Mouse (Mus musculus) brown adipose tissue, adult 24 weeks (tissue): Measurements from ENCODE around the gene Gm27027. TPM values are rescaled to one million over a fixed set of nuclear protein-coding genes. Genes with fewer than 3 reads are reported as not detected.

Source experiments
- H3K27ac ChIP-seq: fragments of 200-500 bp; replicated peaks from 2 replicates; pipeline ENCODE4 v1.5.1; 2012; ENCODE audit warnings: low read depth, mild to moderate bottlenecking, low read length
- H3K4me1 ChIP-seq: fragments of 200-500 bp; 2 replicates; pipeline ENCODE4 v1.6.1; 2012; ENCODE audit warnings: low read length, mixed read lengths; ENCODE audit not compliant: control insufficient read depth, insufficient read depth, insufficient read length
- H3K4me3 ChIP-seq: fragments of 200-500 bp; 2 replicates; pipeline ENCODE4 v1.5.1; 2012; ENCODE audit warnings: low read depth, mild to moderate bottlenecking, low read length, moderate library complexity; ENCODE audit not compliant: insufficient read depth
- polyA plus RNA-seq: library from polyadenylated mRNA; stranded (reverse); fragments of >200 nt; gene quantifications from 2 replicates; pipeline ENCODE4 v1.2.4, GENCODE M21; 2012; ENCODE audit not compliant: missing spikeins, insufficient read depth, insufficient read length

Gene Gm27027
- not detected in 2 replicates for polyA plus RNA-seq

DNA sequence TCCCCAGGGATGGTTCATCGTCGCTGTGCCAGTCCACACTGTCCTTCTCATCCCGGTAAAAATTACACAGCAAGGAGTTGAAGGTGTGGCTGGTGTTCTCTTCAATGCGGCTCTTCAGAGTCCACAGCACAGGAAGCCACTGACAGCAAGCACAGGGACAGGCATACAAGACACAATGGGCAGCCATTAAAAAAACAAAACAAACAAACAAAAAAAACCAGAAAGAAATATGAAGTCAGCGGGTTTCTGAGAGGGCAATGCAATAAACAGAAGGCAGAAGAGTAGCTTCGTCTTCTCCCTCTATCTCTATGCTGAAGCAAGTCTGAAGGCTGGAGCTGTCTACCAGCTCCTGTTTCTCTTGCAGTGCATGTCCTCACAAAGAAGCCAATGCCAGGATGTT lies at the start of gene Gm27027:
TSS of gene Gm27027 (minus strand) at position 101 of the 400 bp plus-strand sequence.
- H3K27ac ChIP-seq: no peak within 1 kb of the TSS
- H3K4me3 ChIP-seq: no peak within 1 kb of the TSS

DNA sequence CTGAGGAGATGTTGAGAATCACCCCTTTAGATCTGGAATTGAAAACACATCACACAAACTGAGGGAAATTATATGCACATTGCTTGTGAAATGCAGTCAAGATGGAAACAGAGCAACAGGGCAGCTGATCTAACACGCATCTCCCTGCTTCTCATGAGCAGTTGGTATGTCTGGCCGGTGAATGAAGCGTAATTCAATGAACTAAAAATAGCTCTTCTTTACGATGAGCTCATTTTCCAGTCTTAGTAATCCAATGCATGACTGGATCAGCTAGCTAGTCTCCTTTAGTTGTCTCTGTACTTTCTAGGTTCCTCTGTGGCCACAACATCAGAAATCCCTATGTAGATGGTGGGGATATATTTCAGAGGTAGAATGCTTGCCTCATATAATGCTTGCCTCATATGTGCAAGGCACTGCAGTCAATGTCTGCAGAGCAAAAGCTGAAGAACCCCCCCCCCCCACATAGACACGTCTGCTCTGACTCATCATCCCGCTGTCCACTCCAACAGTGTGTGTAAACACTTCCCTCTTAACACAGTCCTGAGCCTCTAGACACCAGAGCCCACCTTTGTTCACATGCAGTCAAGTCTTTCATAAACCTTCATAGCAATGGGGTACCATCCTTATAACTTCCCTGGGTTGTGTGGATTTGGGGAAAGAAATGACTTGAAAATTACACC lies 49.4 kb upstream of the Gm27027 start:
- Histone ChIP-seq H3K4me1 (no peaks in the 10 kb centered on the region), H3K27ac (no peak overlapping the region), H3K4me3 (no peak overlapping the region)

More for the DNA sequence above, at the start of gene Gm27027:
- peaks cover 2% of the 10 kb centered on the region; the same call in 1 of the 2 replicates for H3K4me1 ChIP-seq

DNA sequence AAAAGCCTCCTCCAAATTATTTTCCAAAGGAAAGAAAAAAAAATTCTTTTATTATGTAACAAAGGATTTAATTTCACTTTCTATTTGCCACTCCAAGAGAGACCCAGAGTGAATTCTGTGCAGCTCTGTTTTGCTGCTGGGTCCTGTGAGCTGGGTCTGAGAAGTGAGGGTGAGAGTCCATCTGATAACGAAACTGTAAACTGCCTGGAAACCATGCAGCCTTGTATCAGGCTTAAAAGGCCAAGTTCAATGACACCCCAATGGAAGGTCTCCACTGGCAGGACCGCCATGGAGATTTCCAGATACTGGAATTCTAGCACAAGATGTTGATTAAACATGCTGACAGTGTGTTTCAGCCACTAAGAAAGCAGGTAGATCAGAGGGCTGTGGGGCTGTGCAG lies 48.0 kb upstream of the Gm27027 start:
- Histone ChIP-seq H3K4me3 (no peak overlapping the region), H3K27ac (no peak overlapping the region)

DNA sequence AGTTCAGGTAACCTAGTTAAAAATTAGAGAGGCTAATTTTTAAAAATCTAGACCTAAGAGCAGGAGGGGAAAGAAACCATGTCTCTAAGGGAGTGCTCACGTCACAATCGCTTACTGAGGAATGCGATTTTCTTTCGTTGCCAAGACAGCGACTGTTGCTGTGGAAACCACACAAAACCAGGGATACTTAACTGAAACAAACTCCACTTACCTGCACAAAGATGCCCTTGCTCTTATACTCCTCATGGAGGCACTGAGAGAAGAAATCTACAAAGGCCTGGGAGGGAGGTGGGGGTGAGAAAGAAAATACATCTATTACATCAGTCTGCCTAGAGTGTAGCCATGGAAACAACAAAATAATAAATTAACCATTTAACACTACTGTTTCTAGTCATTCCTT lies 47.5 kb upstream of the Gm27027 start:
- Histone ChIP-seq H3K27ac (no peak overlapping the region), H3K4me3 (no peak overlapping the region), H3K4me1 (no peaks in the 10 kb centered on the region)

More for the DNA sequence above, 48.0 kb upstream of the Gm27027 start:
- no peaks in the 10 kb centered on the region for H3K4me1 ChIP-seq

DNA sequence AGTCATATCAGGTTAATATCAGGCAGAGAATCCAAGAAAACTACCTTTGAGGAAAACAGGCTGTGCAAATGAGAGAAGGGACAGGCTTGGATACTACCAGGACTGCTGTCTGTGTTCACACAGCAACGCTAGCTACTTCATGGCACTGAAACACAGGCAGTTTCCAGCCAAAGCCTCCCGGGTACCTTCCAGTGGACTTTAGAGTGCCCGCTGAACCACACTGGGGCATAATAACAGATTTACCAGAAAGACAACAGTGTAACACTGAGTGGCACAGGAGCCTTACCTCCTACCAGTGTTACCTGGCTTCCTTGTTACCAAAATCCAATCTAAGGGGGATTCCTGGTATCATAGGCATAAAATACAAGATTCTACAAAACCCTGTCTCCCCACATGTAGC lies 46.3 kb upstream of the Gm27027 start:
- Histone ChIP-seq H3K4me1 (no peaks in the 10 kb centered on the region), H3K27ac (no peak overlapping the region), H3K4me3 (no peak overlapping the region)

DNA sequence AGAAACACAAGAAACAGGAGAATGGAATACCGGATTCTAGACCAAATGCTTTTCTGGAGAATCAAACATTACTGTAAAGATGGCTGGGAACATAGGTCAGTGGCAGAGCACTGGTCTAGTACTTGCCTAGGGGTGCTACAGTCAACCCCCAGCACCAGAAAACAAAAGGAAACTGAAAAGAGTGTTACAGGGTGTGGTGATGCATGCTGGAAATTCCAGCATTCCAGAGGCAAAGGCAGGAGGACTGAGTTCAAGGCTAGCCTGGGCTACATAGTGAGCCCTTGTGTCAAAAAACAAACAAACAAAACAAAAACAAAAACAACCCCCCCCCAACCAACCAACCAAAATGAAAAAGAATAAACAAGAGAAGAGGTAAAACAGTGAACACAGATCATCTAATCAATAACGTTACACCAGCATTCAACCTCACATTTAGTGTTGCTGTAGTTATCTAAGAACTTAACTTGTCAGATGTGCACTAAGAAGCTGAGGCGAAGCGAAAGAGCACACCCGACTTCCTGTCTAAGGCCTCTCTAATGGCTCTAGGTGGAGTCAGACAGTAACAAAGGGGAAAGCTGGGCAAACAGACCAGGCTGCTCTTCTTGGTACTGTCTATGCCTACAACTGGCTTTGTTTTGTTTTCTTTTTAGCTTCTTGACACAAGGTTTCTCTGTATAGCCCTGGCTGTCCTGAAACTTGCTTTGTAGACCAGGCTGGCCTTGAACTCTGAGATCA lies 44.4 kb upstream of the Gm27027 start:
- Histone ChIP-seq H3K27ac (no peak overlapping the region), H3K4me1 (no peaks in the 10 kb centered on the region), H3K4me3 (no peak overlapping the region)

DNA sequence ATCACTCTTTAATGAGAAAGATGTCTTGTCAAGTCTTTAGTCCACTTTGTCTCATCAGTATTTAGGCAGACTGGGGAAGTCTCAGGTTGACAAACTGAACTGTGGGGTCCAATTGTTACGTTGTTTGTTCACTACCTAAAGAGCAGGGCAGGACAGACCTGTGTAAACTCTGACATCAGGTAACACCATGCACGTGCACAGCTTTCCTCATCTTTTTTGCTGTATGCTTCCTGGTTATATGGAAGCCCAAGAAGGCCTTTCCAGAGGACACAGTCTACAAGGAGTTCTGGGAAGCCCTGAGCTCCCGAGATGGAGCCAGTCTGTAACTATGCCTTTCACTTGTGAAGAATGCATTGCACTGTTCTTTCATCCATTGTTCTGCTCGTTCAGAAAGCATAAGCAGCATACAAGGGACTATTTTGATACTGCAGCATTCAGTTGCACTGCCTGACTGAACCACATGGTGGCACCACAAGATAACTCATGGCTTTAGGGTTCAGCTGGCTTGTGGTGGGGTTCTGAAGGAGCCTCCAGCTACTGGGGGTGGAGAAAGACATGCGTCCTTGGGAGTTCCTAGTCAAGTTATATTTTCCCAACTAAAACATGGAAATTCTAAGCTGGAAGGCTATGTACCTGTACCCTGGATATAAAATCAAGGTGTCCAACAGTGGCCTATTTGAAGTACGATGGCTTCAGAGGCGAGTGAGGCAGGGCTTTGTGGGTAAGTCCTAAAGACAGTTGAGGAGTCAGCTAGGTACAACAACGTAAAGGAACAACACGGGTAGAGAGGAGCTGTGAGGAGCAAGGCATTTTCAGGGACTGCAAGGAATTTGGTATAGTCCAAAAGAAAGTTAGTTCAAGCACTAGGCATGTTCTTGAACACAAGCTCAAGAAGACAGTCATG lies 39.5 kb upstream of the Gm27027 start:
- no peaks in the 10 kb centered on the region for H3K4me1 ChIP-seq
- H3K4me3 ChIP-seq: no peak overlapping the region
- no peak overlapping the region for H3K27ac ChIP-seq

DNA sequence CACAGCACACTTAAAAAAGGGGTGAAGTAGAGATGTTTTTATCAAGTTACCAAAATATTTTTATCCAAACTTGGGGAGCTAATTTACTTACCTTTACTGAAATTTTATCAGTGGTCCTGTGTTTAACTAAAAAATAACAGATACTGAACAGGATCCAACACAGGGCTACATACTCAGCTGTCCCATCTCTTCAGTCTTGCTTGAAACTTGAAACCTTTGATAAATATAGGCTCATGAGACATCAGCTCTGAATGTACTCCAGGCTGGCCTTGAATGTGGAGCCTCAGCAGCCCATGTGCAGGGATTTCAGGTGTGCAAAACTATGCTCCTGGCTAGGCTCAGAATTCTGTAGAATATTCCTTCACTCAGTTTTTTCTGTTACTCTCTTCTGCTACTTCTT lies 34.4 kb upstream of the Gm27027 start:
- no peak overlapping the region for H3K4me3 ChIP-seq
- H3K4me1 ChIP-seq: no peaks in the 10 kb centered on the region
- no peak overlapping the region for H3K27ac ChIP-seq

DNA sequence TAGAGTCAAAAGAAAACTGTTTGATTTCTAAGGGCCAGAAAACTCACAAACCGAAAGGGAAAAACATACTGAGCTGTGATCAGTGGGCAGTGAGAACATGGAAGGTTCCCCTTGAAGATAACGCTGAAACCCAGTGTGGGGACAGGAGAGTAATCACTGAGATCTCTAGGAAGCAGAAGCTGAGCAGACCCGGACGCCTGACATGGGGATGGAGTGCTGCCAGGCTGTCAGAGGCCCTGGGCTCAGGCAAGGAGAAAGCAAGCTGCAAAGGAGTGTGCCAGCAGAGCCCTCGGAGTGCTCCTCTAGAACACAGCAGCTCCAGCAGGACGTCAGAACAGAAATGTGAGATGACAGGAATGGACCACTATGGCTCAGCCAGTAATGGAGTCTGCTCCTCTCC lies 28.5 kb upstream of the Gm27027 start:
- Histone ChIP-seq H3K4me3 (no peak overlapping the region), H3K4me1 (no peaks in the 10 kb centered on the region), H3K27ac (no peak overlapping the region)

DNA sequence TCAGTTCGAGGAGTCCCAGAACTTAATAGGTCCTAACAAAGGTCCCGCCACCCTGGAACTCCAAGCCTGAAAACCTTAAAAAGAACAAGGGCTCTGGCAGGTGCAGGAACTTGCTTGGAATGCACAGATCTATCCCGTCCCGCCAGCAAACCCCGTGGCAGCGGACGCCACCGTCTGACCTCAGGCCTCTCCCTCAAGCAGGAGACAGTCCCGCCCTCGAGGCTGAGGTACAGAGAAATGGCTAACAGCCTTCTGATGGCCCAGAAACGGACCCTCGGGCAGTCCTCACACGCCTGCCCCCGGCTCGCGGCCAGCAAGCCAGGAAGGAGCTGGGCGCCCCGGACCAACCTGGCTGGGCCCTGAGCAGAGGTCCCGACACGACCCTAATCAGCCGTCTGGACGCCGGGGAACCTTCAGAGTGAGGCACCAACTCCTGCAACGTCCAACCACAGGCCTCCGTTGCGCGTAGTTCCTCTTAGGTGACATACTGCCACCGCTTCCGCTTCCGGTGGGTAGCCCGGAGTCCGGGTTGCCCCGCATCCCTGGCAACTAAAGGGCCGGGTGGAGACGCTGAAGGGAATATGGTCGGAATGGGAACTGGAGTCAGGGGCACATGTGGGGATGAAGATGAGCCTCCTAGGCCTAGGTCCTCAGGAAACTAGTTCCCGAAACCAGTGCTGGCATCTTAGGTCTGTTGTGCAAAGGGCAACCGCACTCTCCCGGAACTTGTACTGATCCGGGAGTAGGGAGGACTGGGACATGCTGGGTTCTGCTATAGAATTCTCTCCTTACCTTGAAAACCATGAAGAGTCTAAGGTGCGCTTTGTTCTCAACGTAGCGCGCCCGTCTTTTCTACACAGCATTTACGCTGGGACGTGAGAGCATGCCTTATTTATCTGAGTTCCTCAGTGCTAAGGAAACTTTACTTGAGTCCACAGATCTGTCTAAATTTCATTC lies 14.5 kb upstream of the Gm27027 start, which contains the start of gene Alkbh3:
TSS of gene Alkbh3 (minus strand) at position 473 of the 957 bp plus-strand sequence.
- Histone ChIP-seq H3K27ac (peak within 1 kb of the TSS; percentile 78), H3K4me1 (peaks cover 5% of the 10 kb centered on the region), H3K4me3 (peak within 1 kb of the TSS; percentile 82)

DNA sequence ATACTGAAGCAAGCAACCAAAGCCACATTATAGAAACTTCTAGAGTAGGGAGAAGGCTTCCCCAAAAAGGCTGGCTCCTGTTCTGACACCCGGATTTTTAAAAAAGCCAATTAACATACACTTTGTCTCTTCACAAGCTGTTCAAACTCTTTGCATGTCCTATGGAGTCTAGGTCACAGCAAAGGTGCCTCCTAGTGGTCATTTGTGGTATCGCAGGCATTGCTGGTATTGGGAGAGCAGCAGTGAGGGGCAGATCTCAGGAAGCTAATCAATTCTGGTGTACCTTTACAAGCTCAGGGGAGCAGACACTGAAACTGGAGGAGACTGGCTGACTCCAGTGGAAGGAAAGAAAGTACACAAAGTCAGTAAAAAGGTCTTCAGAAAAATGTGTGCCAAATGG lies 6.2 kb upstream of the Gm27027 start:
- H3K27ac ChIP-seq: no peak overlapping the region
- no peaks in the 10 kb centered on the region for H3K4me1 ChIP-seq
- H3K4me3 ChIP-seq: no peak overlapping the region

DNA sequence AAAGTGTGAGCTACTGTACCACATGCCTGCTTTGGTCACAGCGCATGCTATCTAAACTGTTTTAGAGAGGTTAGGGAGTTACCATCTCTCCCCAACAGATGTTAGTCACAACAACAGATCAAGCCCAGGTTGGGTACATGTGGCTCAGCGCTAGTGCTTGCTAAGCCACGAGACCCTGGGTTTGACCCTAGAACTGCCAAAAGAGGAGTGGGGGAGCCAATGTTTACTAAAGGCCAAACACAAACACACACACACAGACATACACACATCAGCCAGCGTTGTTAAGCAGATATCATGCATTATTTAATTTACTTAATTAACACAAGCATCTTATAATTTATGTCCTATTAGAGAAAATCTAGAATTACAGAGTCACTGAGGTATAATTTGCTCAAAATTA lies 5.8 kb upstream of the Gm27027 start:
- Histone ChIP-seq H3K4me3 (no peak overlapping the region), H3K4me1 (no peaks in the 10 kb centered on the region), H3K27ac (no peak overlapping the region; the same call in 1 of the 2 replicates)

DNA sequence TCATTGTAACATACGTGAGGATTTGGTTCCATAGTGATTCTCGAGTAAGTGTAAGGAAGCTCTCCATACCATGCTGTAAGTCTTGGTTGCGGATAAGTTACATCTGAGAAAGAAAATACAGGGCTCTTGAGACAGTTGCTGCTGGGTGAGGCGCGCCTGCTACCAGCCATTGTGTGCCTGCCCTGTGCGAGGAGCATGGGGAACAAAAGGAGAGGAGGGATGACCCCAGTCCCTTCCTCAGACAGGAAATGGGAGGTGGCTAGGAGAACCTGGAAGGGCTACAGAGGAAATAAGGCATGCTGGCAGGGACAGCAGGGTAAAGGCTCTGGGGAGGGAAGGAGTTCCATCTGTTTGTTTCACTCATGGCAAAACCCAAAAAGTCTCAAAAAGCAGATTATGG lies 5.3 kb upstream of the Gm27027 start:
- Histone ChIP-seq H3K27ac (no peak overlapping the region; the same call in 1 of the 2 replicates), H3K4me1 (no peaks in the 10 kb centered on the region), H3K4me3 (no peak overlapping the region)

DNA sequence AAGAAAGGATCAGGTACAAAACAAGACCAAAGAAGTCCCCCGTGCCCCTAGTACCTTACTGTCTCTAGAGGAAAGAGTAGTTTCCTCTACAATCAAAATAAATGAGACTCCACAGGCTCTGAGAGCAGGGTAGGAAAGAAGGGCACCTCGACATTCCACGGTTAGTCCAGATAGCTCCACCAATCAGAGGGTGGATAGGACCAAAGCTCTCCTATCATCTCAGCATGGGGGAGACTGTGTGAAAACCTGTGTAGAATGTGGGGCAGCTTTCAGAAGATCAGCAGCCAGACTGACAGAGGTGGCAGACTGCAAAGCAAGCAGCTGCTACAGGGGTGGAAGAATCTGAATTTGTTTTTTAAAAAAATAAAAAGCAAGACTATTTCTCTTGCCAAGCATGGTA lies 3.3 kb downstream of the Gm27027 start:
- Histone ChIP-seq H3K4me3 (no peak overlapping the region), H3K4me1 (peaks cover 2% of the 10 kb centered on the region; the same call in 1 of the 2 replicates), H3K27ac (no peak overlapping the region)
